24 mouse cellular contexts compared by ENCODE assay signal in genomic region chr10:21803184-21803583, GRCm38 (mm10).
"Had no signal": no experiment of that assay in that cellular context is flagged by ENCODE, and none has a peak within 500 bp of the region (broad histone marks: within the 10 kb centered on the region; RNA-seq: fewer than 3 reads in every experiment).

No protein-coding gene starts in this region.

- ATAC-seq: inflammation-experienced regulatory T-cells, adult 6 months; intestine, embryonic 15.5 days; intestine, postnatal 0 days; liver, embryonic 12.5 days had no signal

- H3K27ac ChIP-seq: heart, embryonic 10.5 days; hindbrain, embryonic 10.5 days; hindbrain, embryonic 12.5 days; intestine, embryonic 15.5 days; layer of hippocampus, adult 2 months; limb, embryonic 13.5 days; limb, embryonic 15.5 days; liver, embryonic 12.5 days; liver, embryonic 14.5 days had no signal

- H3K36me3 ChIP-seq: heart, embryonic 10.5 days; heart, embryonic 12.5 days; hindbrain, embryonic 10.5 days; hindbrain, embryonic 12.5 days; intestine, embryonic 15.5 days; limb, embryonic 13.5 days; limb, embryonic 15.5 days; liver, embryonic 12.5 days had no signal

- H3K4me1 ChIP-seq: heart, embryonic 10.5 days; heart, embryonic 12.5 days; hindbrain, embryonic 10.5 days; hindbrain, embryonic 12.5 days; intestine, embryonic 15.5 days; limb, embryonic 15.5 days had no signal

- H3K9me3 ChIP-seq: heart, embryonic 10.5 days; hindbrain, embryonic 10.5 days; hindbrain, embryonic 12.5 days; intestine, embryonic 15.5 days; limb, embryonic 13.5 days; limb, embryonic 15.5 days; liver, embryonic 12.5 days had no signal

- H3K4me3 ChIP-seq: heart, embryonic 10.5 days; heart, embryonic 12.5 days; hindbrain, embryonic 10.5 days; hindbrain, embryonic 12.5 days; intestine, embryonic 15.5 days; layer of hippocampus, adult 2 months; limb, embryonic 13.5 days; limb, embryonic 15.5 days; liver, embryonic 12.5 days had no signal

- H3K4me2 ChIP-seq: heart, embryonic 12.5 days; hindbrain, embryonic 12.5 days; intestine, embryonic 15.5 days; limb, embryonic 13.5 days; limb, embryonic 15.5 days; liver, embryonic 12.5 days had no signal

- H3K27me3 ChIP-seq: heart, embryonic 12.5 days; hindbrain, embryonic 12.5 days; intestine, embryonic 15.5 days; limb, embryonic 13.5 days; limb, embryonic 15.5 days; liver, embryonic 12.5 days had no signal

- DNase-seq: gastrocnemius, postnatal 10 days; gastrocnemius, postnatal 25 days; heart, adult 18-20 months; heart, postnatal 10 days; heart, postnatal 4 days; kidney, adult 18-20 months; kidney, adult 8-10 months; kidney, postnatal 10 days; kidney, postnatal 25 days; kidney, postnatal 4 days; layer of hippocampus, postnatal 36 days; left cerebral cortex, postnatal 4 days had no signal

- H3K9ac ChIP-seq: heart, embryonic 12.5 days; hindbrain, embryonic 12.5 days; intestine, embryonic 15.5 days; limb, embryonic 13.5 days; limb, embryonic 15.5 days; liver, embryonic 12.5 days; liver, embryonic 14.5 days had no signal
